Mouse (Mus musculus) hindbrain, embryonic 12.5 days (tissue): Measurements from ENCODE around the gene Zfp526. TPM values are rescaled to one million over a fixed set of nuclear protein-coding genes. Genes with fewer than 3 reads are reported as not detected.
A peak's percentile ranks its signal among the peaks of the same experiment; 100 is the strongest.

Source experiments
- ATAC-seq: fragments of 200-750 bp; cut with Nextera tagmentation; 2 replicates; pipeline ENCODE4 v1.8.0; 2017; ENCODE audit warnings: moderate TSS enrichment; ENCODE audit not compliant: low FRiP score
- H3K27ac ChIP-seq: fragments of 300-500 bp; sonication (generic); 2 replicates; pipeline ENCODE4 v1.5.1; 2016; ENCODE audit warnings: mild to moderate bottlenecking
- H3K27me3 ChIP-seq: fragments of 300-500 bp; sonication (generic); 2 replicates; pipeline ENCODE4 v1.6.1; 2016; ENCODE audit warnings: mild to moderate bottlenecking
- H3K36me3 ChIP-seq: fragments of 300-500 bp; sonication (generic); 2 replicates; pipeline ENCODE4 v1.6.1; 2016; ENCODE audit warnings: mild to moderate bottlenecking
- H3K4me1 ChIP-seq: fragments of 300-500 bp; sonication (generic); 2 replicates; pipeline ENCODE4 v1.6.1; 2016
- H3K4me2 ChIP-seq: fragments of 300-500 bp; sonication (generic); replicated peaks from 2 replicates; pipeline ENCODE4 v1.6.1; 2016; ENCODE audit warnings: mild to moderate bottlenecking
- H3K4me3 ChIP-seq: fragments of 300-500 bp; sonication (generic); 2 replicates; pipeline ENCODE4 v1.5.1; 2016; ENCODE audit warnings: mild to moderate bottlenecking
- H3K9ac ChIP-seq: fragments of 300-500 bp; sonication (generic); 2 replicates; pipeline ENCODE4 v1.6.1; 2016; ENCODE audit warnings: mild to moderate bottlenecking, moderate library complexity
- H3K9me3 ChIP-seq: fragments of 300-500 bp; sonication (generic); replicated peaks from 2 replicates; pipeline ENCODE4 v1.6.1; 2016; ENCODE audit warnings: mild to moderate bottlenecking
- WGBS: fragments of 180-500 bp; shearing (Covaris S2); methylation state at CpG from one replicate; pipeline ENCODE4 v1.1.7; 2016; 5-methylcytosine and 5-hydroxymethylcytosine counted together
- polyA plus RNA-seq: library from polyadenylated mRNA; unstranded; fragments of >200 nt; fragmentation: Nextera tagmentation; extraction: Ambion mirVana; gene quantifications from 2 replicates; pipeline ENCODE4 v1.2.1, GENCODE M21; 2016

Zfp526 gene
- polyA plus RNA-seq, 1 experiment from 2014 or later = 2.3 TPM

GRCm38 (mm10) chr7:25267301-25267750, 46.1 kb downstream of the Zfp526 start, which contains the start of gene Cic:
TSS of gene Cic (plus strand) at chr7:25267704.
- H3K9ac ChIP-seq = peak within 1 kb of the TSS; percentile 62
- H3K4me2 ChIP-seq = peak within 1 kb of the TSS; percentile 79
- H3K4me3 ChIP-seq = peak within 1 kb of the TSS; percentile 65
- H3K27ac ChIP-seq = peak within 1 kb of the TSS; percentile 89
- peaks cover 21% of the 10 kb centered on the region for H3K4me1 ChIP-seq
- H3K36me3 ChIP-seq = peaks cover 18% of the 10 kb centered on the region
- WGBS = under 1% methylated on average over 29 of the region's 29 CpGs
- no peaks in the 10 kb centered on the region for H3K9me3 ChIP-seq
- peak; percentile 89 for ATAC-seq
- H3K27me3 ChIP-seq = peaks cover 7% of the 10 kb centered on the region; the same call in 1 of the 2 replicates

- peaks cover 21% of the 10 kb centered on the region for H3K4me1 ChIP-seq
- H3K27ac ChIP-seq = peak overlapping the region; percentile 89
- H3K9ac ChIP-seq = peak overlapping the region; percentile 62
- peaks cover 24% of the 10 kb centered on the region for H3K36me3 ChIP-seq
- peaks cover 7% of the 10 kb centered on the region; the same call in 1 of the 2 replicates for H3K27me3 ChIP-seq
- WGBS = under 1% methylated on average over 33 of the region's 33 CpGs
- no peaks in the 10 kb centered on the region for H3K9me3 ChIP-seq
- ATAC-seq = peak; percentile 97
- peak overlapping the region; percentile 79 for H3K4me2 ChIP-seq
- peak overlapping the region; percentile 65 for H3K4me3 ChIP-seq
Observed at GRCm38 (mm10) chr7:25267751-25268463, 46.7 kb downstream of the Zfp526 start.

GRCm38 (mm10) chr7:25268588-25268987, 47.4 kb downstream of the Zfp526 start:
- Histone ChIP-seq H3K9me3 (no peaks in the 10 kb centered on the region), H3K27me3 (peaks cover 7% of the 10 kb centered on the region; the same call in 1 of the 2 replicates), H3K4me2 (peak overlapping the region; percentile 79), H3K9ac (peak overlapping the region; percentile 62), H3K4me1 (peaks cover 25% of the 10 kb centered on the region), H3K36me3 (peaks cover 30% of the 10 kb centered on the region), H3K4me3 (peak overlapping the region; percentile 65), H3K27ac (peak overlapping the region; percentile 79)
- ATAC-seq = peak; percentile 0; the same call in 1 of the 2 replicates
- WGBS = 7% methylated on average over 7 of the region's 7 CpGs

- Histone ChIP-seq H3K4me3 (peak overlapping the region; percentile 65), H3K4me1 (peaks cover 29% of the 10 kb centered on the region), H3K27ac (no peak overlapping the region), H3K9ac (peak overlapping the region; percentile 62), H3K4me2 (peak overlapping the region; percentile 79), H3K36me3 (peaks cover 34% of the 10 kb centered on the region), H3K9me3 (no peaks in the 10 kb centered on the region), H3K27me3 (peaks cover 7% of the 10 kb centered on the region; the same call in 1 of the 2 replicates)
- WGBS = 44% methylated on average over 4 of the region's 4 CpGs
- no peak for ATAC-seq
Observed at GRCm38 (mm10) chr7:25269029-25269428, 47.8 kb downstream of the Zfp526 start.

GRCm38 (mm10) chr7:25269545-25270271, 48.5 kb downstream of the Zfp526 start:
- Histone ChIP-seq H3K4me3 (peak overlapping the region; percentile 65), H3K27ac (no peak overlapping the region), H3K27me3 (peaks cover 3% of the 10 kb centered on the region; the same call in 1 of the 2 replicates), H3K36me3 (peaks cover 35% of the 10 kb centered on the region), H3K9me3 (no peaks in the 10 kb centered on the region), H3K4me1 (peaks cover 36% of the 10 kb centered on the region), H3K4me2 (peak overlapping the region; percentile 79), H3K9ac (peak overlapping the region; percentile 36; the same call in 1 of the 2 replicates)
- no peak for ATAC-seq
- 88% methylated on average over 8 of the region's 8 CpGs for WGBS

GRCm38 (mm10) chr7:25270652-25271633, 49.7 kb downstream of the Zfp526 start:
- Histone ChIP-seq H3K4me2 (no peak overlapping the region), H3K4me3 (no peak overlapping the region), H3K27me3 (no peaks in the 10 kb centered on the region), H3K4me1 (peaks cover 47% of the 10 kb centered on the region), H3K36me3 (peaks cover 38% of the 10 kb centered on the region), H3K9me3 (no peaks in the 10 kb centered on the region), H3K9ac (no peak overlapping the region), H3K27ac (no peak overlapping the region)
- no peak for ATAC-seq
- 89% methylated on average over 35 of the region's 35 CpGs for WGBS

- no peak for ATAC-seq
- peaks cover 49% of the 10 kb centered on the region for H3K4me1 ChIP-seq
- 0 out of 2 replicates have a peak overlapping the region, but pooled peaks have one; percentile 7 for H3K4me3 ChIP-seq
- 90% methylated on average over 30 of the region's 30 CpGs for WGBS
- peaks cover 38% of the 10 kb centered on the region for H3K36me3 ChIP-seq
- no peaks in the 10 kb centered on the region for H3K9me3 ChIP-seq
- no peaks in the 10 kb centered on the region for H3K27me3 ChIP-seq
- no peak overlapping the region for H3K4me2 ChIP-seq
- no peak overlapping the region for H3K9ac ChIP-seq
- H3K27ac ChIP-seq = no peak overlapping the region
Observed at GRCm38 (mm10) chr7:25271651-25272444, 50.6 kb downstream of the Zfp526 start.

- Histone ChIP-seq H3K9me3 (no peaks in the 10 kb centered on the region), H3K27ac (no peak overlapping the region), H3K36me3 (peaks cover 38% of the 10 kb centered on the region), H3K27me3 (no peaks in the 10 kb centered on the region), H3K9ac (no peak overlapping the region), H3K4me1 (peaks cover 51% of the 10 kb centered on the region), H3K4me2 (no peak overlapping the region), H3K4me3 (0 out of 2 replicates have a peak overlapping the region, but pooled peaks have one; percentile 7)
- WGBS = 89% methylated on average over 37 of the region's 38 CpGs
- no peak for ATAC-seq
Observed at GRCm38 (mm10) chr7:25272445-25273258, 51.4 kb downstream of the Zfp526 start.

- Histone ChIP-seq H3K4me1 (peaks cover 56% of the 10 kb centered on the region), H3K4me2 (no peak overlapping the region), H3K27ac (no peak overlapping the region), H3K36me3 (peaks cover 38% of the 10 kb centered on the region), H3K4me3 (no peak overlapping the region), H3K9me3 (no peaks in the 10 kb centered on the region), H3K9ac (peak overlapping the region; percentile 24; the same call in 1 of the 2 replicates), H3K27me3 (no peaks in the 10 kb centered on the region)
- ATAC-seq = no peak
- 92% methylated on average over 22 of the region's 22 CpGs for WGBS
Observed at GRCm38 (mm10) chr7:25273259-25274241, 52.3 kb downstream of the Zfp526 start.
